Mouse (Mus musculus) adrenal gland, postnatal 36 days (tissue): ENCODE results near the gene Ndufa4l2. TPM values are rescaled to one million over a fixed set of nuclear protein-coding genes. Genes with fewer than 3 reads are reported as not detected.
A peak's percentile ranks its signal among the peaks of the same experiment; 100 is the strongest.

ENCODE experiments used
- DNase-seq, 2 experiments: peaks; one replicate each; pipeline ENCODE4 v3.0.0; 2021; ENCODE audit warnings: mixed read lengths in 1 of 2
- long read RNA-seq, 2 experiments: library from polyadenylated mRNA; stranded (forward); transcript quantifications; one replicate each; pipeline ENCODE4 v2.0.0; 2021; ENCODE audit warnings: borderline sequencing depth in 2 of 2
- total RNA-seq, 2 experiments: library from RNA; stranded (reverse); gene quantifications; 2 replicates each; pipeline ENCODE4 v1.2.3; 2021

Ndufa4l2 gene
- total RNA-seq, result 10 to 100 TPM; 29.7 to 45.6 TPM
- long read RNA-seq, experiment 1, transcript Ndufa4l2-201 (4 exons, 934 nt), result major isoform, 25 of 30 reads
- long read RNA-seq, experiment 1, partial matches to known transcripts, result 1 of 30 reads
- long read RNA-seq, experiment 1, other reads (novel, unspliced or antisense), result 3 of 30 reads
- long read RNA-seq, experiment 2, transcript Ndufa4l2-201 (4 exons, 934 nt), result major isoform, 34 of 38 reads
- long read RNA-seq, experiment 2, partial matches to known transcripts, result 1 of 38 reads
- long read RNA-seq, experiment 2, other reads (novel, unspliced or antisense), result 2 of 38 reads

DNA sequence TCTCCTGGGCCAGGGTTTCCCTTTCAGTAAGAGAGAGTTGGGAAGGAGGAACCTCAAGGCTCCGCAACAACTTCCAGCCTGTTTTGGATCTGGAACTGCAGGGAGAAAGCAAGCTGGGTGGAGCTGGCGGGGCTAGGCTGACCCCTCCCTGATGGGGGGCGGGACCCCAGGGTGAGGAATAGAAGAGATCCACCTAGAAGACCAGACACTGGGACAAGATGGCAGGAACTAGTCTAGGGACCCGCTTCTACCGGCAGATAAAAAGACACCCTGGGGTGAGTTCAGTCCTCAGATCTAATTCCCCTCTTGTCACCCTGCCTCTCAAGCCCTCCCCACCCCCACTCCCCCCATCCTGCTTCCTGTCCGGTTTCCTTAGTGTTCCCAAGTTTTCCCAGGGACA, at the start of gene Ndufa4l2:
Gene Ndufa4l2 (plus strand): TSS at position 204 of the 400 bp plus-strand sequence.
- peak in 1 of 2 experiments; percentile 43 for DNase-seq

DNA sequence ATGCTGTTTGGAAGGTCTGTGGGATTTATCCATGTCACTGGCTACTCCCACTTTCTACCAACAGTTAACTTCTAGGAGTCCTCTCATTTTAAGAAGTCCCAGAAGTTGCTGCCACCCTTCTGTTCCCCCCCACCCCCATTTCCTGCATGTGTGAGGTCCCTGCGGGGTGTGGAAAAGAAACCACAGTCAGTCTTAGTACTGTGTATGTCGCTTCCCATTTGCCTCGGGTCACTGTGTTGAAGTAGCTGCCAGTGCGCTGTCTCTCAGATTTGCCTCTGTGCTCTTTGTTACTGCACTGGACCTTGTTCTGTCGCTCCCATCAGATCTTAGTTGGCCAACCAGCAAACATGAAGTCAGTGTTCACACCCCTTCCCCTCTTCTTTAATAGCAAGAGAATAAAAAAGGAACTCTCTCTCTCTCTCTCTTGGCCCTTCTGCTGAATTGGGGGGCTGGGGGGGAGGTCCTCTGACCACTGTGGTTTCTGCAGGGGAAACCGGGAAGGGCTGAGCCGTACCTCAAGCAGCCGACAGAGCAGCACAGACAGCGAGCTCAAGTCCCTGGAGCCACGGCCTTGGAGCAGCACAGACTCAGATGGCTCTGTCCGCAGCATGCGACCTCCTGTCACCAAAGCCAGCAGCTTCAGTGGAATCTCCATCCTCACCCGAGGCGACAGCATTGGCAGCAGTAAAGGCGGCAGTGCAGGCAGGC, 43.3 kb upstream of the Ndufa4l2 start:
- DNase-seq, result no peak

DNA sequence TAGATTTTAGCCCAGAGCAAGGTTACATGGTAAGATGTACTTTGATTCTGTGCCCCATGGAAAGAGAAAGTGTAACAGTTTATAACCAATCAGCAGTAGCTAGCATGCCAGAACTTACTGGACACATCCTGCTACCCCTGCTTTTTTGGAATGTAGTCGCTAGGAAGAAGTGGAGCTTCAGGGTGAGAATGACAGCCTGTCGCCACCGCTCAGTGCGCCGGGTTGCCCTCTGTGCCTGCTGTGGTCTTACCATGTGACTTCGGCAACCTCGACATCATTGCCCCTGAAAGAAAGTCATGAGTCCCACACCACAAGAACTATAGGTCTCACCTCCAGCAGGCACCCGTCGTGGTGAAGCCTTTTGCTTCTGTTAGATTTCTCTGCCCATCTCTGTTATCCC, 42.0 kb upstream of the Ndufa4l2 start:
- DNase-seq, result no peak

DNA sequence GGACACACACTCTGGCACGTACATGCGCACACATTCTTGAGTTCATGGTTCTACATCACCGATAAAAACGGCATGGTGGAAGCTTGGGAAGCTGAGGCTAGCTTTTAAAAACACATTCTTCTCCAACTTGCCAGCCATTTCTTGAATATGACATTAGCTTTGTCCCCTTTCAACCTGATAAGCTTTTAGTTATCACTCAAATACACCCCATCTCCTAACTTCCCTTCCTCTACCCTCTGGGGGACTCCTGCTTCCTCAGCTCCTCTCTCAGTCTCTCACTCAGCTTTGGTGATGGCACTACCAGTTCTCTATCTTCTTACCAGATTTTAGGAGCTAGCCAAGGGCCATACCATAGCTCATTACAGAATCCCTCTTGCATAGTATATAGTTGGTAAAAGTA, 39.6 kb upstream of the Ndufa4l2 start:
- DNase-seq, result no peak

DNA sequence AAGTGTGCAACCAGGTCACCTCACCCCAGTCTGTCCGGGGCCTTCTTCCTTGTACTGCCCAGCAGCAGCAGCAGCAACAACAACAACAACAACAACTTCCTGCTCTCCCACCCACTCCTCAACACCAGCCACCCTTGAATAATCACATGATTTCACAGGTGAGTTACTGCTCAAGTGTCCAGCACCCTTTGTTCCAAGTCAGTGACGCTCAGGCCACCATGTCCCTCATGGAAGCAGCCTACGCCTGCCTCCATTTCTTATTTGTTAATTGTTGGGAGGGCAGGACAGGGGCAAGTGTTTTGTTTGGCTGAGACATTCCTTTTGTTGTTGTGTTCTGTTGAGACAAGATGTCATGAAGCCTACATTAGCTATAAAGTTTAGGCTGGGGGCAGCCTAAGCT, 38.2 kb upstream of the Ndufa4l2 start:
- DNase-seq, result no peak

DNA sequence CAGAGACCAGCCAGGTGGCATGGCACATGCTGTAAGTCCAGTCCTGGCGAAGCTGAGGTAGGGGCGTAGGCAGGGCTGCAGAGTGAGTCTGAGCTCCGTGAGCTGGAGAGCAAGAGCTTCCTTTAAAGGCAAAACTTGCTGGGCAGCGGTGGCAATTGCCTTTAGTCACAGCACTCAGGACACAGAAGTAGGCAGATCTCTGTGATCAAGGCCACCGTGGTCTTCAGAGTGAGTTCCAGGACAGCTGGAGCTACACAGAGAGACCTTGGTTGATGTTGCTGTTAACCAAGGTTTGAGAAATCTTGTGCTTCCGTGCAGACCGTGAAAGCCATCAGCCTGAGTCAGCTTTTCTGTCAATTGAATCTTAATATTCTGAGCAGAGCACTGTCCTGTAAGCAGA, 37.5 kb upstream of the Ndufa4l2 start:
- peak; percentile 57 to 58 for DNase-seq

DNA sequence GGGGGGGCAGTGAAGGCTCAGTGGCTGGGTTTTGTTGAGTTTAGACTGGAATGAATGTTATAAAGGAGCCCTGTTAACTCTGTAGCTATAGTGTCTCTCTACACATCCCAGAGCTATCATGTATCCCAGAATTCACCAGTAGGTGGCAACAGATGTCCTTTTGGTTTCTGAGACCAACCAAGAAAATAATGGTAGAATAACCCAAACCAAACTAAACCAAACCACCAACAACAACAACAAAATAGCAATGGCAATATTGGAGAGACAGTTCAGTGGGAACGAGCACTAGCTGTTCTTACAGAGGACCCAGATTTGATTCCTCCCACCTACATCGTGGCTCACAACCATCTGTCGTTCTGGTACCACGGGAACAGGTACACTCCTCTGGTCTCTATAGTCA, 35.6 kb upstream of the Ndufa4l2 start:
- DNase-seq, result peak in 1 of 2 experiments; percentile 45

DNA sequence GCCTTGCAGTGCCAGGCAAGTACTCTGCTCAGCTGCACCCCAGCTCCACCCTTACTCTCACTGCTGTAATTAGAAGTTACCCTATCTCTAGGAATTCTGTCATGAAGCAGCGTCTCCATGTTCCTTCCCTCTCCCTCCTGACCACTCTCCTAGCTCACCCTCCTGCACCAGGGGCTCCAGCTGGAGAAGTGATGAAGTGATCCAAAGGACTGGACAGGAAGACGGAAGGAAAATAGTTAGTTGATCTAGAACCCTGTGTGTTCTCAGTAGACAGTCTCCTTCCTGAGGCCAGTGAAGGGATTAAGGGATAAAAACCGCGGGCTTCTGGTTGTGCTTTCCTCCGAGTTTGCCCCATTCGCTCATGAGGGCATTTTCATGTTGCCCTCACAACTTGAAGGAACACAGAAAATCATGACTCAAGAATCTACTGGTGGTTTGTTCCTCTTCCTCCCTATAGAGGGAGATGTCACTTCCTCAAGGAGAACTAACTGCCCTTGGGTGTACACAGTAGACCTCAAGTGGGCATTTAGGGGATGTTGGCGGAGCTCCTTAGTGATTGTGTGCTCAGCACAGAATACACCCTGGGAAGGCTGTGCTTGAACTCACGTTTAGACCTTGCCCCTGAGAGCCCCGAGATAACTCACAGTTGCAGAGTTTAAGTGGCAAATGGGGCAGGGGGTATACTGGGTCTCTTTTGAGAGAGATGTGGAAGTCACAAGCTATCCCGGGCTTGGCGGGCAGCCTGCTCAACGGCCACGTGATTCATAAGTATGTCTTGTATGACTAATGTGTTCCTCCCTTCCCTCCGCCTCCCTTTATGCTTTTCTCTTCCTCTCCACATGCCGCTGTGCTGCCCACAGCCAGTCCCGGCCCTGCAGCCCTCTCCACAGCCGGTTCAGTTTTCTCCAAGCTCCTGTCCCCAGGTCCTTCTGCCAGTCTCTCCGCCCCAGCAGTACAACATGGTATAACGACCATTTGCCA, 33.6 kb upstream of the Ndufa4l2 start:
- peak; percentile 83 to 86 for DNase-seq

DNA sequence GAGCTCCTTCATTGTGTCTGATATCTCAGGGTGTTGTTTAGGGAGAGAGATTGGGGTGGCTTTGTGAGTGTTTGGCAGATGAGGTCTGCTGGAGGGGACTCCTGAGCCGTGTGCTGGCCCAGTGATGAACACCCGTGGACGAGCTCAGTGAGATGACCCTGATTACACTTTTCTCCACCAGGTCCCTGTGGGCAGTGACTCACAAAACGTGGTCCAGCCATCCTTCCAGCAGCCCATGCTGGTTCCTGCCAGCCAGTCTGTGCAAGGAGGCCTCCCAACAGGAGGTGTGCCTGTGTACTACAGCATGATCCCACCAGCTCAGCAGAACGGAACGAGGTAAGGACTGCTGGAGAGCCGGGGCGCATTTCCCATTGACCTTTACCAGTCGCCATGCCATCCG, 29.5 kb upstream of the Ndufa4l2 start:
- no peak for DNase-seq

DNA sequence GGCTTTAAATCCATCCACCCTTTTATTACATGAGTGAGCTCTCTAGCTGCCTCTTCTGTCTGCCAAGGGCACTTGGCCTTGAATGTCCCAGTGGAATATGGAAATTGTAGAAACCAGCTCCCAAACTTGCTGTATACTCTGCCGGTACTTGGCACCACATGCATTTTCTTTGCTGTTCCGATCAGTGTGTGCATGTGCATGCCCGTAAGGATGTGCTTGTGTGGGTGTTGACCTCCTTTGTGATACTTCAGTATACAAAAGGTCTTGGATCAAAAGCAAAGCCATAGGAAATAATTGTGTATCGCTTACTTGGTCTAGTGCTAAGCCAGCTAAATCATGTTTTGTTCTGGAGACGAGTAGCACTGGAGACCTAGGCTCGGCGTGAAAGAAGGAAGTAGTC, 25.9 kb upstream of the Ndufa4l2 start:
- DNase-seq, result no peak

DNA sequence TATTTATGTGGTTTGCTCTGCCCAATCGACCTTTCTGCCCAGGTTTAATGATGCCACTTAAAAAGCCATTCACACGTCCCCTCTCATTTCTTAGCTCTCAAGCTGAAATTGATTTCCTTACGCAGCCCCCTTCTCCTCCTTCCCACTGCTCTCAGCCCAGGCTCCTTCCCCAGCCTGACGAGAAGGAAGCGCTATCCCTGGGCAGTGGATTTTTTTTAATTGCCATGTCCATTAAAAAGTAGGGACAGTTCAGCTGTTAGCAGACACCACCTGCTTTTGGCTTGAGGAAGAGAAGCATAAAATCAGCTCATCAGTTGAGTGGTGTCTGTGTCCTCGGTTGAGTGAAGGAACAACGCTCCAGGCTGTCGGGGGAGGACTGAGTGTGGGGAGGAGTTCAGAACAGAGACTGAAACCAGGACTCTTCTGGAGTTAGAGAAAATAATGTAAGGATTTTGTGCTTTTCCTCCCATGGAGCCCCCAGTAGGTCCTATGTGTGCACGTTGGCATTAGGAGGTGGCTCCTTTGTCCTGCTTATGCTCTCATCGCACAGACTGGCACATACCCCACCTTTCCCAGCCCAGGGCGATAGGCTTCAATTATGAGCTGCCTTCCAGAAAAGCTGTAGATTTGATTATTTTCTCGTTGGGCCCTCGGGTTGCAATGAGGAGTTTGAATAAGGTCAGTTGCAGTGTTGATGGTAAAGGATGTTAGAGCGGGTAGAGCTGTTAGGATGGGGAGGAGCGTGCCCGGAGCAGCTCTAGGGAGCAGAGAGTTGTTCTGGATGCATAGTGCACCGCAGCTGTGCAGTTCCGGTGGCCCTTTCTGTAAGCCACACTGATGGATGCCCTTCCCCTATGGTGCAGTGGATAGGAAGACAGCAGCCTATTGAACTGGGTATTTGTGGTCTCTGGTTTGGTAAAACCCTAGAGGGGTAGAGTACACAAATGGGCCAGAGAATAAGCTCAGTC, 24.3 kb upstream of the Ndufa4l2 start:
- no peak for DNase-seq

DNA sequence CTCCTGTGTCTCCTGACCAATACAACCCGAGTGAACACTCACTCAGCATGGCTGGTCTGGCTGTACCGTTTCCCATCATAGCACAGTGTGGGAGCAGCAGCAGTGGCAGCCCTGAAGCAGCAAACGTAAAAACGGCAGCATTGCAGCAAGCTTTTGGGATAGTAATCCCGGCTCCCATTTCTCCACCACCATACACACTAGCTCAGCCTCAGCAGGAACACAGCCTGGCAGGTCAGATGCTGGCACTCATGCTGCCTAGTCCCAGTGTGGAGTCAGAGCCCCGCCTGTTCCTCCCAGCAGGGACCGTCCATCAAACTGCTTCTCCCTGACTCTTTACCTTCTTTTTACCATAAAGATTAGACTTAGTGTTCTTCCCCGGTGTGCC, 23.6 kb upstream of the Ndufa4l2 start:
- DNase-seq, result no peak

DNA sequence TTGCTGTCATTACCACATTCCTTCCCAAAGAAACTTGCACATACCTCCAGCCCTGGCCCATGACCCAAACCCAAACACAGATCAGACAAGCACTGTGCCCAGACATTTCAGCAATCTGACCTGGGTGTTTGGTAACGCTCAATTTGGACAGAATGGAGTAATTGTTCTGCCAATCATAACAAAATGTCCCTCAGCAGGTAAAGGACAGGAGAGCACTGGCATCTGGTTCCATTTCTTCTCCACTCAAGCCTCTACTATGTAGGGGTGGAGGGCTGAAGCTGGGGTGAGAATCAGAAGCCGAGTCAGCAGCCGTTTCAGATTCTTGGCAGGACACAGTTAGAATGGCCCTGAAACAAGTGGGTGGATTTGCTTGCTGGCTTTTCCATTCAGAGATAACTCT, 22.6 kb upstream of the Ndufa4l2 start:
- DNase-seq, result peak; percentile 45 to 58

DNA sequence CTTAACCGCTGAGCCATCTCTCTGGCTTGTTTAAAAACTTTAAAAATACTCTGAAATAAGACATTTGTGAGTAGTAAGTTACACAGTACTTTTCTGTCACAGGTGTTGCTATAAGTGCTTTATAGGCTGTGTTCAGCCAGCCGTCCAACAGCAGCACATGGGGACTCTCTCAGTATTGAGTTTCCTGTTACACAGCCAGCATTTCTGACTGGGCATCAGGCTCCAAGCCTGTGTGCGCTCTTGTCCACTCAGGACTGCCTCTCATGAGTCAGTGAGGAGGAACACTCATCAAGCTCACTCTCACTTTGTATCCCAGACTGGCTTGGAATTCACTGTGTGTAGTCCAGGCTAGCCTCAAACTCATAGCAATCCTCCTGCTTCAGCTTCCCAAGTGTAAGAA, 18.6 kb upstream of the Ndufa4l2 start:
- no peak for DNase-seq

DNA sequence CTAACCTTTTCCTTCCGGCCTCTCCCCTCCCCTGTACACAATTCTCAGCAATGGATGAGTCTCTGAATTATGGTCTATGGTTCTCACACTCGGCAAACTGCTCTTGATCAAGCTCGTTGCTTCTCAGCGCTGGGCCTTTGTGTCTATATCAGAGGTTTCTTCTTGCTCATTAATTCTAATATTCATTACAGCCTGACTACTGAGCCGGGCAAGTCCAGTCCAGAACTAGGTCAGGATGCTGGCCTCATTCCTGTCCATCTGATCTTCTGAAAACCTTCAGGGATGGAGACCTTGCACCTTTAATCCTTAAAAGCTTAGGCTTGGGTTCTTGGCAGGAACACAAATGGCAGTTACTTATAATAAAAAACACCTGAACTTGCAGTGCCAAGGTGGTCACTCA, 15.3 kb upstream of the Ndufa4l2 start:
- DNase-seq, result no peak

DNA sequence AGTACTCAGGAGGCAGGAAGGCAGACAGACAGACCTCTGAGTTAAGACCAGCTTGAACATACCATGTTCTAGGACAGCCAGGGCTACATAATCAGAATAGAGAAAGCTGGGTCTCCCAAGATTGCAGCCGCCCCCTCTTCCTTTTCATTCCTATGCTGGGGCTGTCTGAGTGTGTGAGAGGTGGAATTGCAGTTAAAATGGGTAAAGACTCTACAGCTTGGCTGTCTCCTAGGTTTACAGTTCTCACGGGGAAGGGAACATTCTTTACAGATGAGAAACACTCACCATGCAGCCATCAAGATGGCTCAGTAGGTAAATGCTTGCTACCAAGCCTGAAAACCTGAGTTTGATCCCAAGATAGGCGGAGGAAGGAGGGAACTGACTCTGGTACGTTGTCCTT, 14.7 kb upstream of the Ndufa4l2 start:
- no peak for DNase-seq

DNA sequence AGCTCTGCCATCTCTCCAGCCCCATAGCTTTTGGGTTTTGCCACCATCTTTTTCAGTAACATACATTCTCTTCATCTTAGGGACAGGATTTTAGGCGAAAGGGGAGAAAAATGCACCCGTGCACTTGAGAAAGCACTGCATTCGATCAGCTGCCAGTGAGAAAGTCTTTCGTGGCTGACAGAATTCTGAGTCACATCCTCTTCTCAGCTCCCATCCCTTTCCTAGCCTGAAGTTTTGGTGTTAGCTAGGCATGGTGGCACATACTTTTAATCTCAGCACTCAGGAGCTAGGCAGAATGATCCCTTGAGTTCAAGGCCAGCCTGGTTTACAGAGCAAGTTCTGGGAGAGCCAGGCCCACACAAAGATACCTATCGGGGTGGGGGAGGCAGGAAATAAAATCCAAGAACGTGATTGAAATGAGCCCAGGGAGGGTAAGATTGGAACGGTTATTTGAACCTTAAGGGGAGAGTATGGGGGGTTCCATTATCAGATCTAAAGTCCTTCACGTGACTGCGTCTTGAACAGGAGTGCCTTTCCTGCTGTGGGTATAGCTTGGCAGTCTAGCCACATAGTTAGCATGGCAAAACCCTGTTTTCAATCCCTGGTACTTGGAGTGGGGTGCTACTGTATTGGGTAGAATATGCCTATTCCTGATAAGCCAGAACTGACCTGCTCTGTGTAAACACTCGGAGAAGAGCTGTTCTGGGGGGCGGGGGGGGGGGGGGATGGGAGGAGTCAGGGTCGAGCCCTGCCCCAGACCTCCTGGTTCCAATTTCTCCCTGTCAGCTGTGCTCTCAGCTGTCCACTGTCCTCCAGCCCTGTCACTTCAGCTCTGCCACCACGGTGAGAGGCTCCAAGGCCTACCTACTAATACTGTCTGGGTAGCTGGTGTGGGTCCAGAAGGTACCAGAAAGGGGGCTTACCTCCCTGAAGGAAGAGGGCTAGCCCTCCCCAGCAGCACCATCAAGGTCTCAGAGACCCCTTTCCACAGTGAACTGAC, 13.6 kb upstream of the Ndufa4l2 start, which contains the start of gene Stac3:
Gene Stac3 (plus strand): TSS at position 793 of the 1,000 bp plus-strand sequence.
- no peak for DNase-seq

DNA sequence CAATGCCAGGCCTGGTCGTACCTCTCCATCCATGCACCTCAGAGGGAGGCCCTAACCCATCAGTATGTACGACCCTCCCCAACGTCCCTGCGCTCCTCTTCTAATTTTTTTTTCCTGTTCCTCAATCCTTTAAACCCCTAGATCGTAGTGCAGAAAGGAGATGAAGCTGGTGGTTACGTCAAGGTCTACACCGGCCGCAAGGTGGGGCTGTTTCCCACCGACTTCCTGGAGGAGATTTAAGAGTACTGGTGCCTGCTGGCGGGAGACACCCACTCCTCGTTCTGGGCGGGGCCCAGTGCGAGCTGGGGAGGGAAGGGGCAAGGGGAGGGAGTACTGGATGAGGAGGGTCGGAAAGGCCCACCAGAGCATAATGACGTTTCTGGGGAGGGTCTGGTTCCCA, 6.5 kb upstream of the Ndufa4l2 start:
- peak; percentile 70 to 76 for DNase-seq

DNA sequence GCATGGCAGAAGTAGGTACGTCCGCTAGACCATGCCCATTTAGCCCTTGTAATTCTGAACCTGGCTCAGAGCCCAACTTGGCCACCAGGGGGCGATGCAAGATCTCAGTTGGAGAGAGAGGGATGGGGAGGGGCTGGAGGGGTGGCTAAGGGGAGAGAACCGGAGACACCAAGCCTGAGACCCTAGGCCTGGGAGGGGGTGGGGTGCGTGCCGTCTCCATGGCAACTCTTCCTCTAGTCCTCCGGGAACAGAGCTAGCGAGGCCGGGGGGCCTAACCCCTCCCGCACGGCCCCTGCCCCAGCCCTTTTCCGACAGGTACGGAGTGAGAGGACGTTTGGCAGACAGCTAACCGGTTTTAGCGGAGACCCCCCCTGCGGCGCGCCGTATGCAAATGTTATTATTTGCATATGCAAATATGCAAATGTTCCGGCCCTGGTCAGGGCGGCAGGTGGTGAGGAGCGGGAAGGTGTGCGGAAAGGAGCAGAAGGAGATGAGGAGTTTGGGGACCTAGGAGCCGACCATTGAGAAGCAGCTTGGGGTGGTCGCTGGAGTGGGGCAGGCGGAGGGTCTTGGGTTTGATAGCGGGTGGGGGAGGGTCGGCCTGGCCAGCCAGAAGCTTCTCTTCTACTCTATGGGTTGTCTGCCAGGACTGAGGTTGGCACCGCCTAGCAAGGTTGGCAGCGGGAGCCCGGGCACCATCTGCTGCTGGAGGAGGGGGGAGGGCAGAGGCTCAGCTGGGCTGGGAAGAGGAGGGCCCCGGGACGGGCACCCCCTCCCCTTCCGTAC, 5.5 kb upstream of the Ndufa4l2 start:
- peak; percentile 83 to 88 for DNase-seq
